Mouse (Mus musculus) limb, embryonic 14.5 days (tissue): ENCODE measurements around the gene Slc25a19. TPM values are rescaled to one million over a fixed set of nuclear protein-coding genes. Genes with fewer than 3 reads are reported as not detected.

Experiments used
- ATAC-seq: fragments of 200-750 bp; cut with Nextera tagmentation; 2 replicates; pipeline ENCODE4 v1.8.0; 2017; ENCODE audit warnings: low read depth, moderate number of reproducible peaks, moderate TSS enrichment; ENCODE audit not compliant: low FRiP score
- DNase-seq: peaks from one replicate; pipeline ENCODE4 v3.0.0-alpha.2; 2015; ENCODE audit warnings: low spot score
- H3K27ac ChIP-seq: fragments of 300-500 bp; sonication (generic); replicated peaks from 2 replicates; pipeline ENCODE4 v1.5.1; 2014; ENCODE audit warnings: low read depth, mild to moderate bottlenecking, low read length, moderate library complexity, mixed read lengths
- H3K27me3 ChIP-seq: fragments of 300-500 bp; sonication (generic); 2 replicates; pipeline ENCODE4 v1.6.1; 2014; ENCODE audit warnings: low read length, mixed read lengths; ENCODE audit not compliant: control insufficient read depth, insufficient read depth
- H3K36me3 ChIP-seq: fragments of 300-500 bp; sonication (generic); 2 replicates; pipeline ENCODE4 v1.6.1; 2014; ENCODE audit warnings: mild to moderate bottlenecking, low read length, moderate library complexity, mixed read lengths; ENCODE audit not compliant: control insufficient read depth, insufficient read depth
- H3K4me1 ChIP-seq: fragments of 300-500 bp; sonication (generic); 2 replicates; pipeline ENCODE4 v1.6.1; 2014; ENCODE audit warnings: antibody characterized with exemption, low read length, mixed read lengths; ENCODE audit not compliant: control insufficient read depth, insufficient read depth
- H3K4me2 ChIP-seq: fragments of 300-500 bp; sonication (generic); replicated peaks from 2 replicates; pipeline ENCODE4 v1.6.1; 2014; ENCODE audit warnings: low read depth, mild to moderate bottlenecking, low read length, moderate library complexity; ENCODE audit not compliant: severe bottlenecking
- H3K4me3 ChIP-seq: fragments of 300-500 bp; sonication (generic); replicated peaks from 2 replicates; pipeline ENCODE4 v1.5.1; 2014; ENCODE audit warnings: low read length
- H3K9ac ChIP-seq: fragments of 300-500 bp; sonication (generic); 2 replicates; pipeline ENCODE4 v1.6.1; 2014; ENCODE audit warnings: mild to moderate bottlenecking, low read depth, low read length, moderate library complexity; ENCODE audit not compliant: severe bottlenecking
- H3K9me3 ChIP-seq: fragments of 300-500 bp; sonication (generic); 2 replicates; pipeline ENCODE4 v1.6.1; 2016; ENCODE audit warnings: low read length; ENCODE audit not compliant: control insufficient read depth
- POLR2A ChIP-seq: fragments of 200-500 bp; IDR thresholded peaks from 2 replicates; pipeline ENCODE4 v1.8.0; 2012; ENCODE audit warnings: inconsistent platforms, mild to moderate bottlenecking, moderate library complexity, borderline replicate concordance; ENCODE audit not compliant: insufficient read depth, insufficient read length; ENCODE audit errors: extremely low read depth
- WGBS: fragments of 180-500 bp; shearing (Covaris S2); extraction: QIAGEN DNeasy Blood & Tissue Kit; methylation state at CpG from one replicate; pipeline ENCODE4 v1.1.7; 2014; 5-methylcytosine and 5-hydroxymethylcytosine counted together
- polyA plus RNA-seq, 2 experiments: library from polyadenylated mRNA; depleted of rRNA in 1 of 2; stranded (reverse) in 1 of 2; unstranded in 1 of 2; fragments of >200 nt; fragmentation: Nextera tagmentation in 1 of 2; extraction: Ambion mirVana in 1 of 2; gene quantifications; 2 replicates each; pipeline versions ENCODE4 v1.2.1 to v1.2.3; 2012 to 2014

Slc25a19 gene
- polyA plus RNA-seq, 2 experiments: 20.9 to 30.7 TPM

DNA sequence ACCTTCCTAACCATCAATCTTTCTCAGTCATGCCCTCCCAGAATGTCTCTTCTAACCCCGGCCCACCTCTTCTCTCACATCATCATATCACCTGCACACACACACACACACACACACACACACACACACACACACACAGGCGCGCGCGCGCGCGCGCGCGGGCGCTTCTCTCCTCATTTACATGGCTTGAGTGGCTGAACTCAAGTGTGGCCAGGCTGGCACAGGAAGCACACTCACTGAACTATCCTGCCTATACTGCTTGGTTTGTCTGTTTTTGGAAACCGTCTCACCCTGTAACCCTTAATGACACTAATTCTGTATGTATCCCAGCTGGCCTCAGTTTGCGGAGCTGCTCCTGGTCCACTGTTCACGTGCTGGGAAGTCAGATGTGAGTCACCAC is 27.4 kb downstream of the Slc25a19 start:
- H3K9me3 ChIP-seq: no peaks in the 10 kb centered on the region
- DNase-seq: no peak
- no peak overlapping the region for H3K9ac ChIP-seq
- no peak overlapping the region for H3K4me3 ChIP-seq
- WGBS: 98% methylated on average over 15 of the region's 15 CpGs
- peaks cover 14% of the 10 kb centered on the region for H3K4me1 ChIP-seq
- no peak for ATAC-seq
- no peak overlapping the region for H3K4me2 ChIP-seq
- no peak overlapping the region for H3K27ac ChIP-seq
- no peak for TF ChIP-seq POLR2A
- no peaks in the 10 kb centered on the region for H3K27me3 ChIP-seq
- H3K36me3 ChIP-seq: peaks cover 33% of the 10 kb centered on the region

- Histone ChIP-seq H3K27ac (no peak overlapping the region), H3K4me3 (no peak overlapping the region), H3K9ac (no peak overlapping the region), H3K27me3 (no peaks in the 10 kb centered on the region), H3K9me3 (no peaks in the 10 kb centered on the region), H3K36me3 (peaks cover 39% of the 10 kb centered on the region), H3K4me2 (no peak overlapping the region), H3K4me1 (peaks cover 8% of the 10 kb centered on the region)
- 93% methylated on average over 7 of the region's 7 CpGs for WGBS
- no peak for TF ChIP-seq POLR2A
- DNase-seq: no peak
- no peak for ATAC-seq
Observed at GRCm38 (mm10) chr11:115599722-115600121, 28.4 kb downstream of the Slc25a19 start.

GRCm38 (mm10) chr11:115598309-115598708 is 29.8 kb downstream of the Slc25a19 start:
- DNase-seq: no peak
- no peak for TF ChIP-seq POLR2A
- 91% methylated on average over 4 of the region's 4 CpGs for WGBS
- H3K4me3 ChIP-seq: no peak overlapping the region
- H3K9ac ChIP-seq: no peak overlapping the region
- H3K27me3 ChIP-seq: no peaks in the 10 kb centered on the region
- no peaks in the 10 kb centered on the region for H3K9me3 ChIP-seq
- ATAC-seq: no peak
- peaks cover 52% of the 10 kb centered on the region for H3K36me3 ChIP-seq
- no peak overlapping the region for H3K27ac ChIP-seq
- no peak overlapping the region for H3K4me2 ChIP-seq
- peaks cover 6% of the 10 kb centered on the region; the same call in 1 of the 2 replicates for H3K4me1 ChIP-seq

DNA sequence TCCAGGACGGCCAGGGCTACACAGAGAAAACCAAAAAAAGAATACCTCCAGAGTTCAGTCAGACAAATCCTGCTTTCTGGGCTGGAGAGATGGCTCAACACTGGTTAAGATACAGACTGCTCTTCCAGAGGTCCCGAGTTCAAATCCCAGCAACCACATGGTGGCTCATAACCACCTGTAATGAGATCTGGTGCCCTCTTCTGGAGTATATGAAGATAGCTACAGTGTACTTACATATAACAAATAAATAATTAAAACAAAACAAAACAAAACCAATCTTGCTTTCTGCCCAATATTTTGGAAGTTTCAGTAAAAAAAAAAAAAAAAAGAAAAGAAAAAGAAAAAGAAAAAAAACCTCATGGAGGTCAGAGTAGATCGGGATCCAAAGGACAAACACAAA is 32.9 kb downstream of the Slc25a19 start:
- Histone ChIP-seq H3K4me1 (no peaks in the 10 kb centered on the region), H3K9me3 (no peaks in the 10 kb centered on the region), H3K36me3 (peaks cover 73% of the 10 kb centered on the region), H3K27me3 (no peaks in the 10 kb centered on the region), H3K4me2 (no peak overlapping the region), H3K4me3 (no peak overlapping the region), H3K27ac (no peak overlapping the region), H3K9ac (no peak overlapping the region)
- DNase-seq (no peak), ATAC-seq (no peak)
- no peak for TF ChIP-seq POLR2A
- 96% methylated on average over 3 of the region's 3 CpGs for WGBS

DNA sequence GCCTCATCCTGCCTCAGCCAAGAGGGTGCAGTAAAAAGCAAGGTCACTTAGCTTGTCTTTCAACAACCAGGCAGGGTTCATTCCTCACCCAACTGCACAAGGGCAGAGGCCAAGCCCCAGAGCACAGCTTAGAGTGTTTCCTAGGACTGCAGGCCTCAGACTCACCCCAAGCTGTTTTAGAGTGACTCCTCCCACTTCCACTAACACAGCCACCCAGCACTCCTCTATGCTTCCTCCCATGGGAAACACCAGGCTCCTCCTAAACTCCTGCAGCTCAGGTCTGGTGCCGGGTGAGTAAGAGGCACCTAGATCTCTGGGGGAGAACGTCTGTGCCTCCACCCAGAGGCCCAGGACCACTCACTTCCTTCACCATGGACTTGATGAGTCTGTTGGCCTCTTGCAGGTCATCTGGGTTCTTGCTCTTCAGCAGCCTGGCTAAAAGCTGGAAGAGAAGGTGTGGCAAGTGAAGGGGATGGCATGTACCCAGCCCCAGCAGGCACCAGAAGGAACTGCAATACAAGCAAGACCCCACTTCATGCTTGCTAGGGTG is 37.5 kb downstream of the Slc25a19 start:
- Histone ChIP-seq H3K27ac (no peak overlapping the region), H3K9ac (no peak overlapping the region), H3K4me2 (no peak overlapping the region), H3K9me3 (no peaks in the 10 kb centered on the region), H3K36me3 (peaks cover 89% of the 10 kb centered on the region), H3K4me1 (no peaks in the 10 kb centered on the region), H3K4me3 (no peak overlapping the region), H3K27me3 (no peaks in the 10 kb centered on the region)
- TF ChIP-seq POLR2A: no peak
- DNase-seq (no peak), ATAC-seq (no peak)
- WGBS: 78% methylated on average over 2 of the region's 2 CpGs

DNA sequence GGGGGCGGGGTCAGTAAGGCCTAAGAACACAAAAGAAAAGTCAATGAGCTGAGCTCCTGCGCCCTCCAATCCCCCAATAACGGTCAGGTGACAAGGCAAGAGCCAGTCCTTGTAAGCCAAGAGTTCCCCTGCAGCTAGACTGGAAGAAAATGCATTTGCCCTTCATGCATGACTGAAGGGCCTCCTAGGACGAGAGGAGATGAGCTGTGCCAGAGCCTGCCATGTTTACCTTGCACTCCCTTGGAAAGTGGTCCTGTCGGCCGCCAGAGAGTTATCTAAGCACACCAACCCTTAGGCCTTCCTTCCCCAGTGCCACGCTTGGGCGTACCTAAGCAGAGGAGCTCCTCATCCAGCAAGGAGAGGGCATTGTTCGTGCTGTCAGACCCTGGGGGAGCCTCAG is 40.1 kb downstream of the Slc25a19 start:
- no peaks in the 10 kb centered on the region for H3K9me3 ChIP-seq
- no peak overlapping the region for H3K4me2 ChIP-seq
- H3K27ac ChIP-seq: no peak overlapping the region
- no peaks in the 10 kb centered on the region for H3K4me1 ChIP-seq
- no peak overlapping the region for H3K4me3 ChIP-seq
- H3K27me3 ChIP-seq: no peaks in the 10 kb centered on the region
- 93% methylated on average over 9 of the region's 9 CpGs for WGBS
- DNase-seq (no peak), ATAC-seq (no peak)
- H3K36me3 ChIP-seq: peaks cover 91% of the 10 kb centered on the region
- no peak overlapping the region for H3K9ac ChIP-seq
- no peak for TF ChIP-seq POLR2A
